Mouse (Mus musculus) intestine, embryonic 14.5 days (tissue): ENCODE measurements around the gene Kcnmb3. TPM values are rescaled to one million over a fixed set of nuclear protein-coding genes. Genes with fewer than 3 reads are reported as not detected.

Experiments used
- ATAC-seq: fragments of 200-750 bp; cut with Nextera tagmentation; replicated peaks from 2 replicates; pipeline ENCODE4 v1.8.0; 2017; ENCODE audit warnings: low read depth, moderate number of reproducible peaks, moderate TSS enrichment, moderate library complexity; ENCODE audit not compliant: low FRiP score, low TSS enrichment
- DNase-seq: peaks from one replicate; pipeline ENCODE4 v3.0.0-alpha.2; 2018; ENCODE audit warnings: low spot score
- H3K27ac ChIP-seq: fragments of 300-500 bp; sonication (generic); 2 replicates; pipeline ENCODE4 v1.5.1; 2014; ENCODE audit warnings: low read depth, mild to moderate bottlenecking, control low read depth
- H3K27me3 ChIP-seq: fragments of 300-500 bp; sonication (generic); replicated peaks from 2 replicates; pipeline ENCODE4 v1.6.1; 2014; ENCODE audit warnings: low read length, control low read depth; ENCODE audit not compliant: control insufficient read depth, insufficient read depth
- H3K36me3 ChIP-seq: fragments of 300-500 bp; sonication (generic); 2 replicates; pipeline ENCODE4 v1.6.1; 2014; ENCODE audit warnings: low read length, control low read depth; ENCODE audit not compliant: control insufficient read depth, insufficient read depth
- H3K4me1 ChIP-seq: fragments of 300-500 bp; sonication (generic); replicated peaks from 2 replicates; pipeline ENCODE4 v1.6.1; 2014; ENCODE audit warnings: low read length, control low read depth, mixed read lengths; ENCODE audit not compliant: control insufficient read depth, insufficient read depth
- H3K4me2 ChIP-seq: fragments of 300-500 bp; sonication (generic); 2 replicates; pipeline ENCODE4 v1.6.1; 2014; ENCODE audit warnings: low read length
- H3K4me3 ChIP-seq: fragments of 300-500 bp; sonication (generic); 2 replicates; pipeline ENCODE4 v1.5.1; 2014; ENCODE audit warnings: low read depth, low read length, control low read depth, mixed read lengths
- H3K9ac ChIP-seq: fragments of 300-500 bp; sonication (generic); 2 replicates; pipeline ENCODE4 v1.6.1; 2014; ENCODE audit warnings: mild to moderate bottlenecking, low read length
- H3K9me3 ChIP-seq: fragments of 300-500 bp; sonication (generic); 2 replicates; pipeline ENCODE4 v1.6.1; 2016; ENCODE audit warnings: low read length, control low read depth; ENCODE audit not compliant: control insufficient read depth
- WGBS: fragments of 180-500 bp; shearing (Covaris S2); extraction: QIAGEN DNeasy Blood & Tissue Kit; methylation state at CpG from one replicate; pipeline ENCODE4 v1.1.7; 2014; 5-methylcytosine and 5-hydroxymethylcytosine counted together
- polyA plus RNA-seq: library from polyadenylated mRNA; unstranded; fragments of >200 nt; fragmentation: Nextera tagmentation; extraction: Ambion mirVana; gene quantifications from 2 replicates; pipeline ENCODE4 v1.2.1, GENCODE M21; 2014

The Kcnmb3 gene
- polyA plus RNA-seq, 1 experiment from 2014 or later = not detected

- Histone ChIP-seq H3K36me3 (no peaks in the 10 kb centered on the region), H3K4me1 (no peaks in the 10 kb centered on the region), H3K4me3 (no peak overlapping the region), H3K9ac (no peak overlapping the region), H3K27me3 (no peaks in the 10 kb centered on the region), H3K9me3 (no peaks in the 10 kb centered on the region), H3K4me2 (no peak overlapping the region), H3K27ac (no peak overlapping the region)
- 82% methylated on average over 4 of the region's 4 CpGs for WGBS
- ATAC-seq (no peak), DNase-seq (no peak)
Measured at GRCm38 (mm10) chr3:32486543-32486942, 5.5 kb downstream of the Kcnmb3 start.

GRCm38 (mm10) chr3:32483035-32483434, 9.0 kb downstream of the Kcnmb3 start:
- DNase-seq (no peak), ATAC-seq (no peak)
- no peaks in the 10 kb centered on the region for H3K27me3 ChIP-seq
- no peak overlapping the region for H3K4me2 ChIP-seq
- no peaks in the 10 kb centered on the region for H3K9me3 ChIP-seq
- H3K36me3 ChIP-seq = no peaks in the 10 kb centered on the region
- no peak overlapping the region for H3K4me3 ChIP-seq
- no peak overlapping the region for H3K27ac ChIP-seq
- no peaks in the 10 kb centered on the region for H3K4me1 ChIP-seq
- whole genome bisulfite sequencing = 89% methylated on average over 3 of the region's 3 CpGs
- H3K9ac ChIP-seq = no peak overlapping the region

- no peaks in the 10 kb centered on the region for H3K9me3 ChIP-seq
- no peak overlapping the region for H3K9ac ChIP-seq
- H3K27ac ChIP-seq = no peak overlapping the region
- no peak for ATAC-seq
- WGBS = 92% methylated on average over 7 of the region's 7 CpGs
- H3K36me3 ChIP-seq = no peaks in the 10 kb centered on the region
- no peaks in the 10 kb centered on the region for H3K27me3 ChIP-seq
- no peak overlapping the region for H3K4me2 ChIP-seq
- H3K4me1 ChIP-seq = no peaks in the 10 kb centered on the region
- H3K4me3 ChIP-seq = no peak overlapping the region
- no peak for DNase-seq
Measured at GRCm38 (mm10) chr3:32479961-32480360, 12.1 kb downstream of the Kcnmb3 start.

- no peak for ATAC-seq
- 77% methylated on average over 10 of the region's 10 CpGs for WGBS
- H3K4me2 ChIP-seq = no peak overlapping the region
Measured at GRCm38 (mm10) chr3:32473184-32473583, 18.8 kb downstream of the Kcnmb3 start.

GRCm38 (mm10) chr3:32472191-32472900, 19.7 kb downstream of the Kcnmb3 start:
- Histone ChIP-seq H3K9me3 (no peaks in the 10 kb centered on the region), H3K4me2 (no peak overlapping the region), H3K36me3 (no peaks in the 10 kb centered on the region), H3K9ac (no peak overlapping the region), H3K27ac (no peak overlapping the region), H3K27me3 (no peaks in the 10 kb centered on the region), H3K4me3 (no peak overlapping the region), H3K4me1 (peaks cover 5% of the 10 kb centered on the region; the same call in 1 of the 2 replicates)
- DNase-seq = peak; percentile 52
- ATAC-seq = no peak
- WGBS = 69% methylated on average over 14 of the region's 14 CpGs

More at GRCm38 (mm10) chr3:32473184-32473583, 18.8 kb downstream of the Kcnmb3 start:
- no peak overlapping the region for H3K9ac ChIP-seq
- H3K9me3 ChIP-seq = no peaks in the 10 kb centered on the region
- no peaks in the 10 kb centered on the region for H3K36me3 ChIP-seq
- H3K27ac ChIP-seq = no peak overlapping the region
- H3K27me3 ChIP-seq = no peaks in the 10 kb centered on the region
- peaks cover 5% of the 10 kb centered on the region; the same call in 1 of the 2 replicates for H3K4me1 ChIP-seq
- DNase-seq = peak; percentile 43
- no peak overlapping the region for H3K4me3 ChIP-seq

- Histone ChIP-seq H3K9me3 (no peaks in the 10 kb centered on the region), H3K4me1 (peaks cover 5% of the 10 kb centered on the region; the same call in 1 of the 2 replicates), H3K27me3 (no peaks in the 10 kb centered on the region), H3K4me3 (no peak overlapping the region), H3K4me2 (no peak overlapping the region), H3K36me3 (no peaks in the 10 kb centered on the region), H3K9ac (no peak overlapping the region), H3K27ac (no peak overlapping the region)
- ATAC-seq (no peak), DNase-seq (peak; percentile 50)
- 47% methylated on average over 6 of the region's 6 CpGs for WGBS
Measured at GRCm38 (mm10) chr3:32471098-32471497, 20.9 kb downstream of the Kcnmb3 start.

- ATAC-seq = no peak
- Histone ChIP-seq H3K9me3 (no peaks in the 10 kb centered on the region), H3K4me3 (no peak overlapping the region), H3K36me3 (no peaks in the 10 kb centered on the region), H3K9ac (no peak overlapping the region), H3K27me3 (no peaks in the 10 kb centered on the region), H3K4me1 (peaks cover 5% of the 10 kb centered on the region; the same call in 1 of the 2 replicates), H3K27ac (no peak overlapping the region), H3K4me2 (no peak overlapping the region)
- peak; percentile 39 for DNase-seq
- 81% methylated on average over 7 of the region's 7 CpGs for WGBS
Measured at GRCm38 (mm10) chr3:32470449-32470848, 21.6 kb downstream of the Kcnmb3 start.

GRCm38 (mm10) chr3:32468411-32468810, 23.6 kb downstream of the Kcnmb3 start:
- WGBS = 44% methylated on average over 4 of the region's 4 CpGs
- Histone ChIP-seq H3K27me3 (no peaks in the 10 kb centered on the region), H3K9me3 (no peaks in the 10 kb centered on the region), H3K9ac (no peak overlapping the region), H3K4me3 (no peak overlapping the region), H3K36me3 (peaks cover 13% of the 10 kb centered on the region), H3K4me1 (peaks cover 5% of the 10 kb centered on the region; the same call in 1 of the 2 replicates), H3K27ac (no peak overlapping the region), H3K4me2 (no peak overlapping the region)
- ATAC-seq (no peak), DNase-seq (peak; percentile 45)

- Histone ChIP-seq H3K4me2 (no peak overlapping the region), H3K27me3 (no peaks in the 10 kb centered on the region), H3K9me3 (no peaks in the 10 kb centered on the region), H3K27ac (no peak overlapping the region), H3K4me1 (peaks cover 2% of the 10 kb centered on the region; the same call in 1 of the 2 replicates), H3K4me3 (no peak overlapping the region), H3K9ac (no peak overlapping the region), H3K36me3 (peaks cover 24% of the 10 kb centered on the region)
- 96% methylated on average over 4 of the region's 4 CpGs for WGBS
- no peak for ATAC-seq
- DNase-seq = no peak
Measured at GRCm38 (mm10) chr3:32467321-32467720, 24.7 kb downstream of the Kcnmb3 start.
